Mouse (Mus musculus): ENCODE measurements at regions not wholly inside any gene's neighbourhood (a gene's known extent, or its start where the extent isn't known, plus 50 kb on each side); places are given as distances from the start of the nearest gene placed in this dataset.

GRCm38 (mm10) chr6:16592411-16592810 lies 305.8 kb downstream of the Tfec start:
- H3K9ac ChIP-seq (ENCODE audit: low read depth, low read length) = no peak overlapping the region
- H3K9me3 ChIP-seq (ENCODE audit: control insufficient read depth, low read length) = no peaks in the 10 kb centered on the region
- no peak overlapping the region for H3K27ac ChIP-seq (ENCODE audit: low read length)
- H3K4me2 ChIP-seq (ENCODE audit: low read depth, low read length) = no peak overlapping the region
- H3K4me3 ChIP-seq (ENCODE audit: low read length) = no peak overlapping the region
- 79% methylated on average over 2 of the region's 2 CpGs for WGBS
- no peaks in the 10 kb centered on the region for H3K27me3 ChIP-seq (replicated peaks; ENCODE audit: control insufficient read depth, insufficient read depth, low read length)
- ATAC-seq = no peak
- H3K4me1 ChIP-seq (ENCODE audit: control insufficient read depth, insufficient read depth, low read length) = no peaks in the 10 kb centered on the region
- H3K36me3 ChIP-seq (ENCODE audit: control insufficient read depth, insufficient read depth, low read length) = no peaks in the 10 kb centered on the region

DNA sequence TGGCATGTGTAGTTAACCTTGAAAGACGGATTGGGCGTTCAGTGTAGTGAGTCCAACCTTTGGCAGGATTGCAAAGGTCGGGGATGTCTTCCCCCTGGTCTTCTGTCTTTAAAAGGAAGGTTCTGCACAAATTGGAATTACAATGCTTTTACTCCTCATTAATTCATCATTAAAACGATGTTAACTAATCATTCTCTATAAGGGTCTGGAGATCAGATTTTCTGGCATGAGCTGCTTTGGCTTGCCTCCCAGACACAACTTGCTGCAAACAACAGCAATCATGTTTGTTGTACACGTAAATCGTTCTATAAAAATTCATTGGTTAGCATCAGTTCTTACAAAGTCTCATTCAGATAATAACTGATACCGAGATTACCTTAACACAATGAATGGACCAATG lies 315.9 kb downstream of the Tfec start:
- H3K9me3 ChIP-seq (ENCODE audit: control insufficient read depth, low read length) = no peaks in the 10 kb centered on the region
- no peaks in the 10 kb centered on the region for H3K27me3 ChIP-seq (replicated peaks; ENCODE audit: control insufficient read depth, insufficient read depth, low read length)
- H3K27ac ChIP-seq (ENCODE audit: low read length) = no peak overlapping the region
- H3K4me2 ChIP-seq (ENCODE audit: low read depth, low read length) = no peak overlapping the region
- 72% methylated on average over 7 of the region's 7 CpGs for WGBS
- no peaks in the 10 kb centered on the region for H3K4me1 ChIP-seq (ENCODE audit: control insufficient read depth, insufficient read depth, low read length)
- ATAC-seq = no peak
- no peaks in the 10 kb centered on the region for H3K36me3 ChIP-seq (ENCODE audit: control insufficient read depth, insufficient read depth, low read length)
- no peak overlapping the region for H3K4me3 ChIP-seq (ENCODE audit: low read length)
- H3K9ac ChIP-seq (ENCODE audit: low read depth, low read length) = no peak overlapping the region

- H3K9me3 ChIP-seq (ENCODE audit: control insufficient read depth, low read length) = no peaks in the 10 kb centered on the region
- H3K9ac ChIP-seq (ENCODE audit: low read depth, low read length) = no peak overlapping the region
Measured at GRCm38 (mm10) chr6:16581801-16582200, 316.4 kb downstream of the Tfec start.

GRCm38 (mm10) chr6:16575875-16576274 lies 322.4 kb downstream of the Tfec start:
- ATAC-seq = no peak
- Histone ChIP-seq H3K36me3 (ENCODE audit: control insufficient read depth, insufficient read depth, low read length) (no peaks in the 10 kb centered on the region), H3K9me3 (ENCODE audit: control insufficient read depth, low read length) (no peaks in the 10 kb centered on the region), H3K4me3 (ENCODE audit: low read length) (no peak overlapping the region), H3K27ac (ENCODE audit: low read length) (no peak overlapping the region), H3K9ac (ENCODE audit: low read depth, low read length) (no peak overlapping the region), H3K27me3 (replicated peaks; ENCODE audit: control insufficient read depth, insufficient read depth, low read length) (no peaks in the 10 kb centered on the region), H3K4me1 (ENCODE audit: control insufficient read depth, insufficient read depth, low read length) (no peaks in the 10 kb centered on the region), H3K4me2 (ENCODE audit: low read depth, low read length) (no peak overlapping the region)
- WGBS = 68% methylated on average over 2 of the region's 2 CpGs

More at GRCm38 (mm10) chr6:16581801-16582200, 316.4 kb downstream of the Tfec start:
- Histone ChIP-seq H3K27me3 (replicated peaks; ENCODE audit: control insufficient read depth, insufficient read depth, low read length) (no peaks in the 10 kb centered on the region), H3K4me1 (ENCODE audit: control insufficient read depth, insufficient read depth, low read length) (no peaks in the 10 kb centered on the region), H3K4me2 (ENCODE audit: low read depth, low read length) (no peak overlapping the region), H3K36me3 (ENCODE audit: control insufficient read depth, insufficient read depth, low read length) (no peaks in the 10 kb centered on the region), H3K4me3 (ENCODE audit: low read length) (no peak overlapping the region), H3K27ac (ENCODE audit: low read length) (no peak overlapping the region)
- no peak for ATAC-seq
- 85% methylated on average over 4 of the region's 4 CpGs for WGBS

DNA sequence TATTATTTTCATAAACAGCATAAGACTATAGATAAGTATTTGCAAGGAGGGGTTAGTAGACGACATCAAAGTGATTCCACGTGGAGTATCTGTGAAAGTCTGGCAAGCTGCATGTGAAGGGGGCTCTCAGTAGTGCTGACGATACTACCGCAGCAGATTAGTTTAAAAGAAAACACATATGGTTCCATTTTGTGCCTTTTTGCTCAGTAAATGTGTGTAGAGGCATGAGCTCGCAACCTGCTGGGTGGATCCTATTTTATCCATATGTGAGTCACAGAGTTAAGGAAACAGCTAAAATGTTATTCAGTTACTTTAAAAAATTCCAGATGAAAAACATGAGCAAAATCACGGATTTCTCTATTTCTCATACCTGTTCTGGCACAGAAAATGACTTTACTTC lies 325.4 kb downstream of the Tfec start:
- whole genome bisulfite sequencing = 78% methylated on average over 6 of the region's 6 CpGs
- no peaks in the 10 kb centered on the region for H3K36me3 ChIP-seq (ENCODE audit: control insufficient read depth, insufficient read depth, low read length)
- H3K27ac ChIP-seq (ENCODE audit: low read length) = no peak overlapping the region
- H3K9ac ChIP-seq (ENCODE audit: low read depth, low read length) = no peak overlapping the region
- no peak for ATAC-seq
- H3K9me3 ChIP-seq (ENCODE audit: control insufficient read depth, low read length) = no peaks in the 10 kb centered on the region
- no peak overlapping the region for H3K4me3 ChIP-seq (ENCODE audit: low read length)
- no peaks in the 10 kb centered on the region for H3K4me1 ChIP-seq (ENCODE audit: control insufficient read depth, insufficient read depth, low read length)
- no peaks in the 10 kb centered on the region for H3K27me3 ChIP-seq (replicated peaks; ENCODE audit: control insufficient read depth, insufficient read depth, low read length)
- no peak overlapping the region for H3K4me2 ChIP-seq (ENCODE audit: low read depth, low read length)

GRCm38 (mm10) chr6:16551945-16552673 lies 346.1 kb downstream of the Tfec start:
- no peak overlapping the region for H3K4me2 ChIP-seq (ENCODE audit: low read depth, low read length)
- H3K27ac ChIP-seq (ENCODE audit: low read length) = no peak overlapping the region
- ATAC-seq = no peak
- no peak overlapping the region for H3K4me3 ChIP-seq (ENCODE audit: low read length)
- H3K27me3 ChIP-seq (replicated peaks; ENCODE audit: control insufficient read depth, insufficient read depth, low read length) = no peaks in the 10 kb centered on the region
- no peaks in the 10 kb centered on the region for H3K36me3 ChIP-seq (ENCODE audit: control insufficient read depth, insufficient read depth, low read length)
- H3K4me1 ChIP-seq (ENCODE audit: control insufficient read depth, insufficient read depth, low read length) = no peaks in the 10 kb centered on the region
- H3K9me3 ChIP-seq (ENCODE audit: control insufficient read depth, low read length) = no peaks in the 10 kb centered on the region
- no peak overlapping the region for H3K9ac ChIP-seq (ENCODE audit: low read depth, low read length)
- 42% methylated on average over 7 of the region's 7 CpGs for WGBS

DNA sequence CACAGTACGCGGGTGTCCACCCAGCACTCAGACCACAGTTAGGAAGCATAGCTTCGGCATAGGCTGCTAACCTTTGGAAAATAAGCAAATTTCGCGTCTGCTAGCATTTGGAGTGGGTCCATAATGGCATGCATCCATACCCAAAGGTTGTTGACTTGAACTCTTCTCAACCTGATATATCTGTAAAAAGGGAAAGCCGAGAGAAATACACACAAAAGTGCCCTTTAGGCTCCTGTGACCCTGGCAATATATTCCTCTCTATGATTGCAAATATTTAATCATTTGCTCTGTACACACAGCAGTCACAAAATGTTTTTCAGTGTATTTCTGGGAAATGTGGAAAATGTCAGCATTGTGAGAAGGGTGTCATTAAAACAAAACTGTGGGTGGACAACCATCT lies 347.1 kb downstream of the Tfec start:
- no peaks in the 10 kb centered on the region for H3K9me3 ChIP-seq (ENCODE audit: control insufficient read depth, low read length)
- no peaks in the 10 kb centered on the region for H3K27me3 ChIP-seq (replicated peaks; ENCODE audit: control insufficient read depth, insufficient read depth, low read length)
- 81% methylated on average over 6 of the region's 6 CpGs for WGBS
- no peak overlapping the region for H3K9ac ChIP-seq (ENCODE audit: low read depth, low read length)
- ATAC-seq = no peak
- no peak overlapping the region for H3K4me2 ChIP-seq (ENCODE audit: low read depth, low read length)
- H3K36me3 ChIP-seq (ENCODE audit: control insufficient read depth, insufficient read depth, low read length) = no peaks in the 10 kb centered on the region
- H3K27ac ChIP-seq (ENCODE audit: low read length) = no peak overlapping the region; the same call in 1 of the 2 replicates
- H3K4me1 ChIP-seq (ENCODE audit: control insufficient read depth, insufficient read depth, low read length) = no peaks in the 10 kb centered on the region
- no peak overlapping the region for H3K4me3 ChIP-seq (ENCODE audit: low read length)

DNA sequence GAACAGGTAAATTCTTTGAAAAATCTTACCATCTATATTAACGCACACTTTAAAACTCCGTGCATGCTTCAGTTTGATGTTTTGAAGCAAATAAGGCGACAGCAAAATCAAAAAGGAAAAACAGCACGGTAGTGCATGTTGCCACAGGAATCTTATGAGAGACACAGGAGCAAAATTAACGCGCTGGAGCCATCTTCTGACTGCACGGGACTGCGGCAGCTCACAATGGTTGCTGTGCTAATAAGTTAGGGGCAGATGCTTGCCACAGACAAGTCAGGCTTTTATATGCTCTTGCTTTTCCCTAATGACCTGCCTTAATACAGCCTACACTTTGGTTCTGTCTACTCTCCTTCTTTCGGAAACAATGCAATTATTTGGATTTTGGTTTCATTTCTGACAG lies 347.8 kb downstream of the Tfec start:
- H3K9me3 ChIP-seq (ENCODE audit: control insufficient read depth, low read length) = no peaks in the 10 kb centered on the region
- ATAC-seq = no peak
- WGBS = 67% methylated on average over 9 of the region's 9 CpGs

GRCm38 (mm10) chr6:16514054-16514453 lies 384.2 kb downstream of the Tfec start:
- Histone ChIP-seq H3K27ac (ENCODE audit: low read length) (no peak overlapping the region), H3K4me3 (ENCODE audit: low read length) (no peak overlapping the region), H3K36me3 (ENCODE audit: control insufficient read depth, insufficient read depth, low read length) (no peaks in the 10 kb centered on the region), H3K27me3 (replicated peaks; ENCODE audit: control insufficient read depth, insufficient read depth, low read length) (no peaks in the 10 kb centered on the region), H3K9me3 (ENCODE audit: control insufficient read depth, low read length) (no peaks in the 10 kb centered on the region), H3K4me1 (ENCODE audit: control insufficient read depth, insufficient read depth, low read length) (no peaks in the 10 kb centered on the region), H3K4me2 (ENCODE audit: low read depth, low read length) (no peak overlapping the region), H3K9ac (ENCODE audit: low read depth, low read length) (no peak overlapping the region)
- no peak for ATAC-seq
- WGBS = 37% methylated on average over 1 of the region's 1 CpGs

More for the DNA sequence above, 347.8 kb downstream of the Tfec start:
- Histone ChIP-seq H3K27me3 (replicated peaks; ENCODE audit: control insufficient read depth, insufficient read depth, low read length) (no peaks in the 10 kb centered on the region), H3K27ac (ENCODE audit: low read length) (no peak overlapping the region), H3K4me1 (ENCODE audit: control insufficient read depth, insufficient read depth, low read length) (no peaks in the 10 kb centered on the region), H3K9ac (ENCODE audit: low read depth, low read length) (no peak overlapping the region), H3K4me3 (ENCODE audit: low read length) (no peak overlapping the region), H3K4me2 (ENCODE audit: low read depth, low read length) (no peak overlapping the region), H3K36me3 (ENCODE audit: control insufficient read depth, insufficient read depth, low read length) (no peaks in the 10 kb centered on the region)

DNA sequence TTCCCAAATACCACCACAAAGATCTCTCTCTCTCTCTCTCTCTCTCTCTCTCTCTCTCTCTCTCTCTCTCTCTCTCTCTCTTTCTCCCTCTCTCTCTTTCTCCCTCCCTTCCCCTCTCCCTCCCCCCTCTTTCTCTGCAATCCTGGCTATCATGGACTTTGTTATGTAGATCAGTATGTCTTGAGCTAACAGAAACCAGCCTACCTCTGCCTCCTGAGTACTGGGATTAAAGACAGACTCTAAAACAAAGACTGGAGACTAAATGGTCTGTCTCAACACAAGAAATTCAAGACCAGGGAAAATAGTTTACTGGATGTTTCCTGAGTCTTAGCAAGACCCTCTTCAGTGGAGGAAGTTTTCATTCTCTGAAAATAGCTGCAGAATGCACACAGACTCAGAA lies 384.7 kb downstream of the Tfec start:
- Histone ChIP-seq H3K4me3 (ENCODE audit: low read length) (no peak overlapping the region), H3K9ac (ENCODE audit: low read depth, low read length) (no peak overlapping the region), H3K4me2 (ENCODE audit: low read depth, low read length) (no peak overlapping the region), H3K4me1 (ENCODE audit: control insufficient read depth, insufficient read depth, low read length) (no peaks in the 10 kb centered on the region), H3K27ac (ENCODE audit: low read length) (no peak overlapping the region), H3K9me3 (ENCODE audit: control insufficient read depth, low read length) (no peaks in the 10 kb centered on the region), H3K36me3 (ENCODE audit: control insufficient read depth, insufficient read depth, low read length) (no peaks in the 10 kb centered on the region), H3K27me3 (replicated peaks; ENCODE audit: control insufficient read depth, insufficient read depth, low read length) (no peaks in the 10 kb centered on the region)
- ATAC-seq = no peak
